Mouse (Mus musculus): ENCODE results near the gene Ccdc162.
A peak's percentile ranks its signal among the peaks of the same experiment; 100 is the strongest.

- TF ChIP-seq CTCF (conservative IDR thresholded peaks at IDR 0.05; ENCODE audit: low read length), result no peak
- peak; percentile 19; the same call in 1 of the 2 replicates for TF ChIP-seq NANOG (IDR thresholded peaks at IDR 0.05; ENCODE audit: borderline replicate concordance, low read length)
- TF ChIP-seq POU5F1 (IDR thresholded peaks at IDR 0.05; ENCODE audit: borderline replicate concordance, low read length), result no peak
Measured at GRCm38 (mm10) chr10:41582901-41583361, 133.5 kb downstream of the Ccdc162 start.
